Mouse (Mus musculus) thymus, postnatal 0 days (tissue): ENCODE data around the gene Tmem150c. TPM values are rescaled to one million over a fixed set of nuclear protein-coding genes. Genes with fewer than 3 reads are reported as not detected.

Experiments
- DNase-seq: peaks from one replicate; pipeline ENCODE4 v3.0.0-alpha.2; 2015; ENCODE audit warnings: low spot score
- polyA plus RNA-seq: library from polyadenylated mRNA; unstranded; fragments of >200 nt; fragmentation: Nextera tagmentation; extraction: Ambion mirVana; gene quantifications from 2 replicates; pipeline ENCODE4 v1.2.1, GENCODE M21; 2015

Tmem150c gene
- polyA plus RNA-seq, 1 experiment from 2014 or later, result 9.8 TPM

DNA sequence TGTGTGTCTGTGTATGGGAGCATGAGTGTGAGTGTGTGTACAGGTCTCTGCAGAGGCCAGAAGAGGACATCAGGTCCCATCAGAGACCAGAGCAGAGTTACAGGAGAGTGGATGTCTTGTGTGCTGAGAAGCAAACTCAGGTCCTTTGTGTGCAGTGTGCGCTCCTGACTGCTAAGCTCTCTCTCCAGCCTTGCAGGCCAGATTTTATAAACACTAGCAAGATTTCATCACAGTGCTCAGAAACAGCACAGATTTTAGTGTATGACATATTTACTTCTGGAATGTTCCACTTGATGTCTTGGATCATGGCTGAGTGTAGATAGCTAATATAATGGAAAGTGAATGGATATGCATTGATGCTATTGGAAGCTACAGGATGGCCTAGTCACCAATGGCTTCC is 57.2 kb downstream of the Tmem150c start:
- DNase-seq, result no peak

DNA sequence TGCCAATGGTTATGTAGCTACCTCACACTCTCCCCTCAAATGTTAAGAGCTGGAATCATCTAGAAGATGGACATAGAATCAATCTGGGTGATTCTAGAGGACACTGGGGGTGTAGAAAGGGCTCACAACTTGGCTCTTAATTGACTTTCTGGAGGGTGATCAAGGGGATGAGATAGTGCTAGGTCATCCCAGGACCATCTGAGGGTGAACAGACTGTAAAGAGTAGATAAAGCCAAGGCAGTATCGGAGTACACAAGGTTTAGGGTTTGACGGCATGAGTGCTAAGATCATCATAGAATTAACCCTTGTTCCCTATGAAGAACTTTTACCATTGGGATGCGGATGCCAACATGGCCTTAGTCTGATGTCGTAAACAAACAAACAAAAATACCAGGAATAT is 61.6 kb downstream of the Tmem150c start:
- no peak for DNase-seq

GRCm38 (mm10) chr5:100096955-100097354 is 62.7 kb downstream of the Tmem150c start:
- DNase-seq, result no peak

- DNase-seq, result peak; percentile 67
Observed at GRCm38 (mm10) chr5:100091602-100092001, 68.0 kb downstream of the Tmem150c start.

GRCm38 (mm10) chr5:100091263-100091594 is 68.4 kb downstream of the Tmem150c start:
- no peak for DNase-seq

GRCm38 (mm10) chr5:100090515-100091262 is 68.9 kb downstream of the Tmem150c start:
- DNase-seq, result no peak

GRCm38 (mm10) chr5:100085097-100085496 is 74.5 kb downstream of the Tmem150c start:
- DNase-seq, result no peak

DNA sequence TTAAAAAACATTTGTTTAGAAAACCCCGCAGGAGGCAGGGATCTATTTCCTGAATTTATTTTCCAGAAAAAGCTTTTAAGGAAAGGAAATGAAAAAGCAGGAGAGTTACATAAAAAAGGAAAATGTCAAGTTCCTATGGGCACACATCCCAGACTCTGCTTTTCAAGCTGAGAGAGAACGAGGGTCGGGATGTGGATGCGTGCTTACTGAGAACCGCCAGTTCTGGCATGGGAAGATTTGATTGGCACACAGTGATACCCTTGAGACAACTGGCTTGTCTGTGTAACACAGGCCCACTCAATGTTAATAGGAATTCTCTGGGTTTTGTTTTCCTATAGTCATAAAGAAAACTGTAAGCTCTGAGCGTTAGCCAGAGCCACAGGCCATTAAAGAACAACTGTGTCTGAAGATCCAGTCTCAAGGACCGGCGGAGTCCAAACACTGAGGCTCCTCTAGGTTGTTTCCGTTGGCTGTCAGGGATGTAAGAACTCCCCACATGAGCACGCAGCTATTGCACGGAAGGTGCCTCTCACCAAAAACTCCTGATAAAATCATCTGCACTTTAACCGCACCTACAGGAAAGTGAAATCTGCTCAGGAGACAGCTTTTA is 75.5 kb downstream of the Tmem150c start:
- no peak for DNase-seq

- DNase-seq, result peak; percentile 59
Observed at GRCm38 (mm10) chr5:100082006-100082405, 77.6 kb downstream of the Tmem150c start.

GRCm38 (mm10) chr5:100079931-100080275 is 79.7 kb downstream of the Tmem150c start:
- no peak for DNase-seq

GRCm38 (mm10) chr5:100079040-100079930 is 80.3 kb downstream of the Tmem150c start:
- DNase-seq, result peak; percentile 9

GRCm38 (mm10) chr5:100074571-100074970 is 85.0 kb downstream of the Tmem150c start:
- peak; percentile 18 for DNase-seq

DNA sequence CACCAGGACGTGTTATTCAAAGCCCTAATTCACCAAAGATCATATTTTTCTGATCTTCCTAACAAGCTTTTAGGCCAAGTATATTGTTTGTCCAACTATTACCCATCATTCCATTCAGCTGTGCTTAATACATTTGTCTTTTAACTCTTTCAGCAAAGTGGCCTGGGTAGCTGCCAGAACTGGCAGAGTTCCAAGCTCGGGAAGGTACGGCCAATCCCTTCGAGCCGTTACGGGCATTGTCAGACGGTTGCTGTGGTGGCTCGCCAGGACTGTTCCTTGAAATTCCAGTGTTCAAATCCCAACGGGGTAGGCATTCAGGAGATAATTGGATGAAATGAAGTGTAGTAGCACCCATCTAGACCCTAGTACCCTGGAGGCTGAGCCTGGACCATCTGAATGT is 87.1 kb downstream of the Tmem150c start:
- no peak for DNase-seq

DNA sequence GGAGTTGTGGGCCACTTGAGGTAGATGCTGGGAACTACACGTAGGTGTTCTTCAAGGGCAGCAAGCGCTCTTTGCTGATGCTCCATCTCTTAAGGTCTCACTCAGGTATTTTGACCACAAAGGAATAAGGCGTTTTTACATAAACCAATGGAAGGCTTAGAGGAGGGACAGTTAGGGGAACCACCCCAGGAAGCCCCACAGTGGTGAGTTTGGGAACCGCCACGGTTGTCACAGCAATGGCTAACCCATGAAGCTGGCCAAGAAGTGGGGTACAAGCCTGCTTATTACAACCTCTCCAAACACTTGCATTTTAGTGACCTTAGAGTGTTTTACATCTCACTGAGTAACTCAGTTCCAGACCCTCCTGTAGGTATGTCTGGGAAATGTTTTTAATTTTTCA is 88.1 kb downstream of the Tmem150c start:
- no peak for DNase-seq

- DNase-seq, result peak; percentile 79
Observed at GRCm38 (mm10) chr5:100070255-100070654, 89.4 kb downstream of the Tmem150c start.

- no peak for DNase-seq
Observed at GRCm38 (mm10) chr5:100069526-100069925, 90.1 kb downstream of the Tmem150c start.

GRCm38 (mm10) chr5:100067579-100067978 is 92.0 kb downstream of the Tmem150c start:
- DNase-seq, result no peak

GRCm38 (mm10) chr5:100060876-100061275 is 98.7 kb downstream of the Tmem150c start:
- DNase-seq, result no peak

- DNase-seq, result no peak
Observed at GRCm38 (mm10) chr5:100059326-100059725, 100.3 kb downstream of the Tmem150c start.

DNA sequence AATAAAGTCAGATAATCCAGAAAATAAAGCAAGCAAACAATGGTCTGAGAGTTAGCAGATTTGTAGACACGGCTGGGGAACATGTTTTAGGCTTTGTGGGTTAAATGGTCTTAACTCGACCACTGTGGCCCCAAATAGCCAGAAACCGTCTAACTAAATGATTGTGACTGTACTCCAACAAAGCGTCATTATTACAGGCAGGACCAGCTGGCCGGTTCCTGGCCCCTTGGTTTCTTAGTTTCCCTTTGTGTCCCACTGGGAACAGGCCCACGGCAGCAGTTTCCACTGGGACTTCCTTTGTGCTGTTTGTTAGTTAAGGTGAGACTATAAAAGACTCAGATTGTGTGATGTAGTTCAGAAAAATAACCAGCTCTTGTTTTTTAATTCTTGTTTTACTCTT is 100.9 kb downstream of the Tmem150c start:
- no peak for DNase-seq

GRCm38 (mm10) chr5:100057461-100058209 is 102.0 kb downstream of the Tmem150c start:
- DNase-seq, result no peak
